Mouse (Mus musculus): ENCODE measurements around the gene Gm11037.

GRCm38 (mm10) chr2:131175945-131176309 lies 42.6 kb downstream of the Gm11037 start:
- no peak for TF ChIP-seq CEBPB (IDR thresholded peaks at IDR 0.05; ENCODE audit: insufficient read depth, poor library complexity, severe bottlenecking)
- TF ChIP-seq E2F4 (IDR thresholded peaks at IDR 0.05; ENCODE audit: insufficient read depth): no peak
- no peak for TF ChIP-seq POLR2A (IDR thresholded peaks at IDR 0.05; ENCODE audit: insufficient read length, low read depth)
- no peak for TF ChIP-seq MYOD1 (IDR thresholded peaks at IDR 0.05; ENCODE audit: control insufficient read depth in 1 of 3, insufficient read length in 2 of 3, low read depth in 2 of 3)
- no peak for TF ChIP-seq MAX (IDR thresholded peaks at IDR 0.05; ENCODE audit: low read depth)
- no peak for TF ChIP-seq SRF (IDR thresholded peaks at IDR 0.05; ENCODE audit: control insufficient read depth, insufficient read length, low read depth)
- TF ChIP-seq POLR2AphosphoS2 (IDR thresholded peaks at IDR 0.05; ENCODE audit: insufficient read length, low read depth): no peak
